In genomic region chr12:69976688-69977087, GRCm38 (mm10) we compare ENCODE assay signal across 15 mouse cellular contexts.
"Had no signal": no experiment of that assay in that cellular context is flagged by ENCODE, and none has a peak within 500 bp of the region (broad histone marks: within the 10 kb centered on the region; RNA-seq: fewer than 3 reads in every experiment).

No protein-coding gene starts in this region.

- H3K4me2 ChIP-seq: limb, embryonic 15.5 days; liver, embryonic 12.5 days; lung, embryonic 14.5 days; midbrain, embryonic 12.5 days; neural tube, embryonic 15.5 days; stomach, embryonic 15.5 days had no signal

- H3K4me3 ChIP-seq: left cerebral cortex, adult 2 months; limb, embryonic 15.5 days; liver, embryonic 12.5 days; midbrain, embryonic 12.5 days; neural tube, embryonic 15.5 days; stomach, embryonic 15.5 days had no signal

- ATAC-seq: liver, embryonic 12.5 days; midbrain, embryonic 16.5 days had no signal

- H3K27me3 ChIP-seq: limb, embryonic 15.5 days; liver, embryonic 12.5 days; midbrain, embryonic 12.5 days; neural tube, embryonic 15.5 days; stomach, embryonic 15.5 days had no signal

- DNase-seq: lung, postnatal 10 days; lung, postnatal 4 days; right cerebral cortex, adult 18-20 months; right cerebral cortex, postnatal 4 days; spleen, adult 18-20 months; thymus, adult 2 months; thymus, postnatal 25 days had no signal

- H3K27ac ChIP-seq: left cerebral cortex, adult 2 months; limb, embryonic 15.5 days; midbrain, embryonic 12.5 days; neural tube, embryonic 15.5 days; stomach, embryonic 15.5 days had no signal

- H3K9me3 ChIP-seq: limb, embryonic 15.5 days; liver, embryonic 12.5 days; midbrain, embryonic 12.5 days; neural tube, embryonic 15.5 days; stomach, embryonic 15.5 days had no signal
